Mouse (Mus musculus): Measurements from ENCODE around the gene Ctsd. TPM values are rescaled to one million over a fixed set of nuclear protein-coding genes. Genes with fewer than 3 reads are reported as not detected.

The Ctsd gene
- total RNA-seq, 1 experiment from 2014 or later: 123 TPM

GRCm38 (mm10) chr7:142385742-142386403 is 2.0 kb downstream of the Ctsd start:
- no peak for ATAC-seq (replicated peaks in 1 of 2; ENCODE audit: insufficient read depth in 1 of 2, low FRiP score in 2 of 2, low TSS enrichment in 1 of 2, low read depth in 1 of 2, poor library complexity in 2 of 2, severe bottlenecking in 2 of 2)

GRCm38 (mm10) chr7:142384306-142384705 is 3.5 kb downstream of the Ctsd start:
- no peak for ATAC-seq (replicated peaks in 1 of 2; ENCODE audit: insufficient read depth in 1 of 2, low FRiP score in 2 of 2, low TSS enrichment in 1 of 2, low read depth in 1 of 2, poor library complexity in 2 of 2, severe bottlenecking in 2 of 2)

- no peak for ATAC-seq (replicated peaks in 1 of 2; ENCODE audit: insufficient read depth in 1 of 2, low FRiP score in 2 of 2, low TSS enrichment in 1 of 2, low read depth in 1 of 2, poor library complexity in 2 of 2, severe bottlenecking in 2 of 2)
These were observed 5.3 kb downstream of the Ctsd start, which contains the start of gene Gm49369 for GRCm38 (mm10) chr7:142382567-142382966. Gene Gm49369, minus strand, starts transcription at chr7:142382667.

GRCm38 (mm10) chr7:142381175-142381574 is 6.7 kb downstream of the Ctsd start:
- peak; percentile 72 to 74 for ATAC-seq (replicated peaks in 1 of 2; ENCODE audit: insufficient read depth in 1 of 2, low FRiP score in 2 of 2, low TSS enrichment in 1 of 2, low read depth in 1 of 2, poor library complexity in 2 of 2, severe bottlenecking in 2 of 2)

- no peak for ATAC-seq (replicated peaks in 1 of 2; ENCODE audit: insufficient read depth in 1 of 2, low FRiP score in 2 of 2, low TSS enrichment in 1 of 2, low read depth in 1 of 2, poor library complexity in 2 of 2, severe bottlenecking in 2 of 2)
These were observed 8.7 kb downstream of the Ctsd start for GRCm38 (mm10) chr7:142379186-142379585.

GRCm38 (mm10) chr7:142377233-142377925 is 10.5 kb downstream of the Ctsd start:
- ATAC-seq (replicated peaks in 1 of 2; ENCODE audit: insufficient read depth in 1 of 2, low FRiP score in 2 of 2, low TSS enrichment in 1 of 2, low read depth in 1 of 2, poor library complexity in 2 of 2, severe bottlenecking in 2 of 2): no peak

GRCm38 (mm10) chr7:142376096-142376495 is 11.7 kb downstream of the Ctsd start:
- no peak for ATAC-seq (replicated peaks in 1 of 2; ENCODE audit: insufficient read depth in 1 of 2, low FRiP score in 2 of 2, low TSS enrichment in 1 of 2, low read depth in 1 of 2, poor library complexity in 2 of 2, severe bottlenecking in 2 of 2)

GRCm38 (mm10) chr7:142375261-142375724 is 12.5 kb downstream of the Ctsd start:
- no peak for ATAC-seq (replicated peaks in 1 of 2; ENCODE audit: insufficient read depth in 1 of 2, low FRiP score in 2 of 2, low TSS enrichment in 1 of 2, low read depth in 1 of 2, poor library complexity in 2 of 2, severe bottlenecking in 2 of 2)

- ATAC-seq (replicated peaks in 1 of 2; ENCODE audit: insufficient read depth in 1 of 2, low FRiP score in 2 of 2, low TSS enrichment in 1 of 2, low read depth in 1 of 2, poor library complexity in 2 of 2, severe bottlenecking in 2 of 2): no peak
These were observed 13.3 kb downstream of the Ctsd start for GRCm38 (mm10) chr7:142374413-142375015.

GRCm38 (mm10) chr7:142373641-142374412 is 14.0 kb downstream of the Ctsd start, which contains the start of gene Ifitm10:
Gene Ifitm10, minus strand, starts transcription at chr7:142373753.
- no peak for ATAC-seq (replicated peaks in 1 of 2; ENCODE audit: insufficient read depth in 1 of 2, low FRiP score in 2 of 2, low TSS enrichment in 1 of 2, low read depth in 1 of 2, poor library complexity in 2 of 2, severe bottlenecking in 2 of 2)

GRCm38 (mm10) chr7:142373039-142373438 is 14.8 kb downstream of the Ctsd start:
- ATAC-seq (replicated peaks in 1 of 2; ENCODE audit: insufficient read depth in 1 of 2, low FRiP score in 2 of 2, low TSS enrichment in 1 of 2, low read depth in 1 of 2, poor library complexity in 2 of 2, severe bottlenecking in 2 of 2): no peak

- peak in 1 of 2 experiments; percentile 19; a peak in 1 of 4 replicates for ATAC-seq (replicated peaks in 1 of 2; ENCODE audit: insufficient read depth in 1 of 2, low FRiP score in 2 of 2, low TSS enrichment in 1 of 2, low read depth in 1 of 2, poor library complexity in 2 of 2, severe bottlenecking in 2 of 2)
These were observed 15.8 kb downstream of the Ctsd start for GRCm38 (mm10) chr7:142371768-142372661.

- 0 out of 4 replicates have a peak, but pooled peaks have one; percentile 10 to 16 for ATAC-seq (replicated peaks in 1 of 2; ENCODE audit: insufficient read depth in 1 of 2, low FRiP score in 2 of 2, low TSS enrichment in 1 of 2, low read depth in 1 of 2, poor library complexity in 2 of 2, severe bottlenecking in 2 of 2)
These were observed 16.5 kb downstream of the Ctsd start for GRCm38 (mm10) chr7:142371398-142371767.

- no peak for ATAC-seq (replicated peaks in 1 of 2; ENCODE audit: insufficient read depth in 1 of 2, low FRiP score in 2 of 2, low TSS enrichment in 1 of 2, low read depth in 1 of 2, poor library complexity in 2 of 2, severe bottlenecking in 2 of 2)
These were observed 16.9 kb downstream of the Ctsd start for GRCm38 (mm10) chr7:142370937-142371336.

- no peak for ATAC-seq (replicated peaks in 1 of 2; ENCODE audit: insufficient read depth in 1 of 2, low FRiP score in 2 of 2, low TSS enrichment in 1 of 2, low read depth in 1 of 2, poor library complexity in 2 of 2, severe bottlenecking in 2 of 2)
These were observed 18.0 kb downstream of the Ctsd start for GRCm38 (mm10) chr7:142369820-142370219.

GRCm38 (mm10) chr7:142368856-142369255 is 19.0 kb downstream of the Ctsd start:
- no peak for ATAC-seq (replicated peaks in 1 of 2; ENCODE audit: insufficient read depth in 1 of 2, low FRiP score in 2 of 2, low TSS enrichment in 1 of 2, low read depth in 1 of 2, poor library complexity in 2 of 2, severe bottlenecking in 2 of 2)

GRCm38 (mm10) chr7:142363107-142363506 is 24.7 kb downstream of the Ctsd start:
- no peak for ATAC-seq (replicated peaks in 1 of 2; ENCODE audit: insufficient read depth in 1 of 2, low FRiP score in 2 of 2, low TSS enrichment in 1 of 2, low read depth in 1 of 2, poor library complexity in 2 of 2, severe bottlenecking in 2 of 2)

Data from hematopoietic stem cell, adult 5-6 weeks (primary cell).